Mouse (Mus musculus) testis, adult 2 months (tissue): ENCODE data around the gene Shisal2b. TPM values are rescaled to one million over a fixed set of nuclear protein-coding genes. Genes with fewer than 3 reads are reported as not detected.

Source experiments
- H3K27ac ChIP-seq: fragments of 200-500 bp; 2 replicates; pipeline ENCODE4 v1.5.1; 2012; ENCODE audit warnings: low read depth, low read length; ENCODE audit not compliant: control insufficient read depth, insufficient read depth
- H3K27me3 ChIP-seq: fragments of 200-500 bp; 2 replicates; pipeline ENCODE4 v1.6.1; 2012; ENCODE audit warnings: mild to moderate bottlenecking, low read length, moderate library complexity; ENCODE audit not compliant: control insufficient read depth, insufficient read depth
- H3K36me3 ChIP-seq: fragments of 200-500 bp; 2 replicates; pipeline ENCODE4 v1.6.1; 2012; ENCODE audit warnings: mild to moderate bottlenecking, low read length; ENCODE audit not compliant: control insufficient read depth, insufficient read depth
- H3K4me1 ChIP-seq: fragments of 200-500 bp; 2 replicates; pipeline ENCODE4 v1.6.1; 2012; ENCODE audit warnings: low read length; ENCODE audit not compliant: control insufficient read depth, insufficient read depth
- H3K4me3 ChIP-seq: fragments of 200-500 bp; 2 replicates; pipeline ENCODE4 v1.5.1; 2012; ENCODE audit warnings: low read depth, mild to moderate bottlenecking, low read length, moderate library complexity, mixed read lengths; ENCODE audit not compliant: control insufficient read depth
- CTCF ChIP-seq: fragments of 200-500 bp; IDR thresholded peaks from 2 replicates; pipeline ENCODE4 v1.5.1; 2012; ENCODE audit warnings: low read depth, mild to moderate bottlenecking, inconsistent platforms, low read length, moderate library complexity; ENCODE audit not compliant: control insufficient read depth, insufficient read depth, insufficient replicate concordance
- POLR2A ChIP-seq: fragments of 200-500 bp; IDR thresholded peaks from 2 replicates; pipeline ENCODE4 v1.6.1; 2012; ENCODE audit warnings: low read depth, mild to moderate bottlenecking, inconsistent platforms, low read length, moderate library complexity; ENCODE audit not compliant: control insufficient read depth
- polyA plus RNA-seq: library from polyadenylated mRNA; depleted of rRNA; stranded (reverse); fragments of >200 nt; gene quantifications from 2 replicates; pipeline ENCODE4 v1.2.3, GENCODE M21; 2012

Shisal2b gene
- polyA plus RNA-seq, 1 experiment: not detected

- TF ChIP-seq POLR2A: no peak
- no peak for TF ChIP-seq CTCF
- Histone ChIP-seq H3K4me1 (peaks cover 9% of the 10 kb centered on the region), H3K4me3 (no peak overlapping the region), H3K27ac (no peak overlapping the region), H3K36me3 (no peaks in the 10 kb centered on the region), H3K27me3 (no peaks in the 10 kb centered on the region)
Observed at GRCm38 (mm10) chr13:104837628-104838027, 26.1 kb downstream of the Shisal2b start.

DNA sequence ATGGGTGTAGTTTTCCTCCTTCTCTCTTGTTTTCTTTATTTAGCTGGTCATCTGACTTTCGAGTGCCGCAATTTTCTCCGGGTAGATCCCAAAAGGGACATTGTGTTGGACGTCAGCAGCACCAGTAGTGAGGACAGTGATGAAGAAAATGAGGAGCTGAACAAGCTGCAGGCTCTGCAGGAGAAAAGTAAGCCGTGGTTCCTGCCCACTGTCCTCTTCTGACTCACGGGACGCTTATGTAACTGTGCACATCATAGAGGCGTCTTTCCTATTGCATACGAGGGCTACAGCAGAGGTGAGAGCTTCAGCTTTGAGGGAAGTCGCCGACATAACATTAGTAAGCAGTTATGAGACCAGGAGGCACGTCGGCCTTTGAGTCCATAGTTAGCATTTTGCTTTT is 30.9 kb downstream of the Shisal2b start:
- Histone ChIP-seq H3K4me1 (no peaks in the 10 kb centered on the region), H3K4me3 (no peak overlapping the region; the same call in 1 of the 2 replicates), H3K27ac (no peak overlapping the region), H3K27me3 (no peaks in the 10 kb centered on the region), H3K36me3 (no peaks in the 10 kb centered on the region; the same call in 1 of the 2 replicates)
- TF ChIP-seq POLR2A (no peak), CTCF (no peak)

GRCm38 (mm10) chr13:104825470-104825869 is 38.2 kb downstream of the Shisal2b start:
- Histone ChIP-seq H3K36me3 (no peaks in the 10 kb centered on the region), H3K4me3 (no peak overlapping the region), H3K4me1 (peaks cover 10% of the 10 kb centered on the region), H3K27me3 (no peaks in the 10 kb centered on the region), H3K27ac (no peak overlapping the region)
- no peak for TF ChIP-seq POLR2A
- no peak for TF ChIP-seq CTCF

GRCm38 (mm10) chr13:104822411-104822838 is 41.3 kb downstream of the Shisal2b start:
- Histone ChIP-seq H3K4me3 (peak overlapping the region; percentile 85), H3K27me3 (no peaks in the 10 kb centered on the region), H3K27ac (peak overlapping the region; percentile 96), H3K4me1 (peaks cover 17% of the 10 kb centered on the region), H3K36me3 (no peaks in the 10 kb centered on the region)
- TF ChIP-seq CTCF: no peak
- TF ChIP-seq POLR2A: peak; percentile 47; the same call in 1 of the 2 replicates

DNA sequence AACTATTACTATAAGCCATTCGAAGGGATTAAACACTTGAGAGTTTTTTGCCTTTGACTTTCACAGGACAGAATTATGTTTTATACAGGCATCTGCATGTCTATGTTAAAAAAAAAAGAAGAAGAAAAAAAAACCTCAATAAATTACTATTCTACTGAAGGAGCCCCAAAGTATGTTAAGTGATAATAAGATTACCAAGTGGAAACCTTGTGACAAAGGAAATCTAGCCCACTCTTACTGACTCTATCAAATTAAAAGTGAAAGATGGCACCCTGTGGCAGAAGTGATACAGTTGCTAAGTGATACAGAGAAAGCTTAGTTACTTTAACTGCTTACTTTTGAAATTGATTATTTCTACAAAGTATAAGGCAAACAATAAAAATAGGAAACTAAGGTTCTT is 41.8 kb downstream of the Shisal2b start:
- H3K36me3 ChIP-seq: no peaks in the 10 kb centered on the region
- peak overlapping the region; percentile 91 for H3K27ac ChIP-seq
- TF ChIP-seq CTCF (no peak), POLR2A (no peak)
- H3K4me1 ChIP-seq: peaks cover 19% of the 10 kb centered on the region
- no peaks in the 10 kb centered on the region for H3K27me3 ChIP-seq
- H3K4me3 ChIP-seq: no peak overlapping the region

DNA sequence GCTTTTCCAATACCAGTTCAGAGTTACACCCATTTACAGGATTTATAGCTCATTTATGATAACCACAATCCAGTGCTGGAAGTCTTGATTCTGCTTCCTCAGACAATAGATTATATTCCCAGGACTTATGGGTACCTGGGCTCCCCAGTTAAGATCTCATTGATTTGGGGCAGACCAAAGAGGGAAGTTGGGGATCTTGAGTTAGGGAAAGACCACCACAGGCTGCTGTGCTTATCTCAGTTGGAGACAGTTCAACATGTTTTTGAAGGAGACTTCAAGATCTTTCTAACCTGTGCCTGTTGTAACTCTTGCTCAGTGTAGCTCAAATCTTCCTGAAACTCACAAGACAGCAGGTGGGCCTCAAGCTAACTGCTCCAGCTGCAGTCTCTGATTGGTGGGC is 42.5 kb downstream of the Shisal2b start:
- peak overlapping the region; percentile 9; the same call in 1 of the 2 replicates for H3K4me3 ChIP-seq
- peak overlapping the region; percentile 39; the same call in 1 of the 2 replicates for H3K27ac ChIP-seq
- no peaks in the 10 kb centered on the region for H3K36me3 ChIP-seq
- H3K27me3 ChIP-seq: no peaks in the 10 kb centered on the region
- H3K4me1 ChIP-seq: peaks cover 19% of the 10 kb centered on the region
- TF ChIP-seq CTCF (no peak), POLR2A (no peak)

DNA sequence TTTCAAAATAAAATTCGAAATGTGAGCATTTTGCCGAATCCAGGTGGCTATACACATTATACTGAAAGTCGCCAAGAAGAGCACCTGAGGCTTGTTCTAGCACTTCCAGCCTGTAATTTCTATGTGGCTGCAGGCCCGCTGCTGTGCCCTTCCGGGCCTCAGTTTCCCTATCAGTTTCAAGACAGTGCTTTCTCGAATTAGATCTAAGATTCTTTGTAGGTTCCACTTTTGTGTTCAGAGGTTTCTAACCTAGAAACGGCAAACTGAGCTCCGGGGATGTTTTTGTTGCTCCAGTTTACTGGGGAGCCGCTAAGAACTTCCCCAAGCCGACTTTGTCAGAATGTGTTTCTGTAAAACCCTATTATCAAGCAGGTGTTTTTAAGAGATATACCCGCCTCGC is 46.0 kb downstream of the Shisal2b start:
- Histone ChIP-seq H3K4me1 (peaks cover 14% of the 10 kb centered on the region), H3K36me3 (no peaks in the 10 kb centered on the region), H3K27me3 (no peaks in the 10 kb centered on the region), H3K4me3 (peak overlapping the region; percentile 100), H3K27ac (peak overlapping the region; percentile 95)
- no peak for TF ChIP-seq POLR2A
- TF ChIP-seq CTCF: no peak
